In genomic region chr5:21109030-21109429, GRCm38 (mm10) we compare ENCODE assay signal across 31 mouse cellular contexts.
"Had no signal": no experiment of that assay in that cellular context is flagged by ENCODE, and none has a peak within 500 bp of the region (broad histone marks: within the 10 kb centered on the region; RNA-seq: fewer than 3 reads in every experiment).

No protein-coding gene starts in this region.

- DNase-seq: left cerebral cortex, postnatal 4 days; liver; liver, embryonic 13.5 days; liver, postnatal 0 days; lung, adult 18-20 months; lung, adult 2 months; lung, embryonic 14.5 days; lung, postnatal 10 days; lung, postnatal 14 days; lung, postnatal 36 days; lung, postnatal 4 days; midbrain, embryonic 14.5 days had no signal

- H3K27me3 ChIP-seq: limb, embryonic 12.5 days; limb, embryonic 13.5 days; limb, embryonic 15.5 days; liver, embryonic 12.5 days; liver, embryonic 13.5 days; liver, embryonic 15.5 days; lung, embryonic 15.5 days; megakaryocyte, embryonic 14.5 days; midbrain, embryonic 12.5 days; midbrain, embryonic 13.5 days; midbrain, embryonic 15.5 days; neural tube, embryonic 12.5 days had no signal

- H3K4me1 ChIP-seq: limb, embryonic 10.5 days; limb, embryonic 12.5 days; limb, embryonic 13.5 days; limb, embryonic 15.5 days; liver, embryonic 12.5 days; liver, embryonic 13.5 days; liver, embryonic 15.5 days; lung, embryonic 15.5 days; midbrain, embryonic 10.5 days; midbrain, embryonic 12.5 days; midbrain, embryonic 13.5 days; midbrain, embryonic 15.5 days; neural tube, embryonic 12.5 days had no signal

- H3K27ac ChIP-seq: left cerebral cortex, adult 2 months; limb, embryonic 10.5 days; limb, embryonic 12.5 days; limb, embryonic 13.5 days; limb, embryonic 15.5 days; liver, embryonic 12.5 days; liver, embryonic 13.5 days; liver, embryonic 14.5 days; liver, embryonic 15.5 days; lung, embryonic 15.5 days; macrophage; midbrain, embryonic 10.5 days; midbrain, embryonic 12.5 days; midbrain, embryonic 13.5 days; midbrain, embryonic 15.5 days; neural tube, embryonic 12.5 days had no signal

- H3K9ac ChIP-seq: limb, embryonic 12.5 days; limb, embryonic 13.5 days; limb, embryonic 15.5 days; liver, embryonic 12.5 days; liver, embryonic 13.5 days; liver, embryonic 14.5 days; liver, embryonic 15.5 days; liver, postnatal 0 days; lung, embryonic 14.5 days; lung, embryonic 15.5 days; midbrain, embryonic 12.5 days; midbrain, embryonic 13.5 days; midbrain, embryonic 15.5 days; neural tube, embryonic 12.5 days had no signal

- ATAC-seq: liver, embryonic 12.5 days; liver, postnatal 0 days; lung, postnatal 0 days; midbrain, embryonic 13.5 days; midbrain, embryonic 15.5 days; midbrain, embryonic 16.5 days had no signal

- H3K9me3 ChIP-seq: limb, embryonic 10.5 days; limb, embryonic 12.5 days; limb, embryonic 13.5 days; limb, embryonic 15.5 days; liver, embryonic 12.5 days; liver, embryonic 13.5 days; liver, embryonic 15.5 days; lung, embryonic 15.5 days; megakaryocyte, embryonic 14.5 days; midbrain, embryonic 10.5 days; midbrain, embryonic 12.5 days; midbrain, embryonic 13.5 days; midbrain, embryonic 15.5 days; neural tube, embryonic 12.5 days had no signal

- H3K4me3 ChIP-seq: left cerebral cortex, adult 2 months; limb, embryonic 10.5 days; limb, embryonic 12.5 days; limb, embryonic 13.5 days; limb, embryonic 15.5 days; liver, embryonic 12.5 days; liver, embryonic 13.5 days; liver, embryonic 15.5 days; lung, embryonic 15.5 days; megakaryocyte, embryonic 14.5 days; midbrain, embryonic 10.5 days; midbrain, embryonic 12.5 days; midbrain, embryonic 13.5 days; midbrain, embryonic 15.5 days; myocyte; neural tube, embryonic 12.5 days had no signal

- H3K36me3 ChIP-seq: limb, embryonic 10.5 days; limb, embryonic 12.5 days; limb, embryonic 13.5 days; limb, embryonic 15.5 days; liver, embryonic 12.5 days; liver, embryonic 13.5 days; liver, embryonic 15.5 days; lung, embryonic 15.5 days; midbrain, embryonic 10.5 days; midbrain, embryonic 12.5 days; midbrain, embryonic 13.5 days; midbrain, embryonic 15.5 days; neural tube, embryonic 12.5 days had no signal
